Mouse (Mus musculus) spleen, adult 2 months (tissue): ENCODE measurements around the gene Gar1.

ENCODE experiments used
- CTCF ChIP-seq: fragments of 200-500 bp; IDR thresholded peaks from 2 replicates; pipeline ENCODE4 v1.5.1; 2011; ENCODE audit warnings: mild to moderate bottlenecking, inconsistent platforms; ENCODE audit not compliant: insufficient read depth, insufficient read length, insufficient replicate concordance; ENCODE audit errors: extremely low read depth
- POLR2A ChIP-seq: fragments of 200-500 bp; IDR thresholded peaks from 2 replicates; pipeline ENCODE4 v1.6.1; 2011; ENCODE audit warnings: low read depth, low read length, inconsistent platforms

GRCm38 (mm10) chr3:129835388-129835934, 4.3 kb upstream of the Gar1 start, which contains the start of gene Cfi:
- TF ChIP-seq CTCF: no peak
- TF ChIP-seq POLR2A: no peak
